Mouse (Mus musculus) kidney, adult 2 months (tissue): Measurements from ENCODE around the gene Nomo1.

Source experiments
- CTCF ChIP-seq: fragments of 200-500 bp; conservative IDR thresholded peaks from 2 replicates; pipeline ENCODE4 v1.5.1; 2011; ENCODE audit warnings: low read depth, mild to moderate bottlenecking, control low read depth, low read length, moderate library complexity, mixed read lengths; ENCODE audit not compliant: insufficient read depth, insufficient read length
- POLR2A ChIP-seq: fragments of 200-500 bp; IDR thresholded peaks from one replicate; pipeline ENCODE4 v1.6.1; 2011; ENCODE audit warnings: low read depth, low read length, control low read depth

GRCm38 (mm10) chr7:46104256-46104915 is 70.9 kb downstream of the Nomo1 start:
- TF ChIP-seq CTCF (no peak), POLR2A (no peak)
